Mouse (Mus musculus) lung, postnatal 0 days (tissue): Measurements from ENCODE around the gene Nudt2.
A peak's percentile ranks its signal among the peaks of the same experiment; 100 is the strongest.

Experiments used
- CTCF ChIP-seq: IDR thresholded peaks from 2 replicates; pipeline ENCODE4 v1.5.1; 2016; ENCODE audit warnings: antibody characterized with exemption, mild to moderate bottlenecking
- EP300 ChIP-seq: IDR thresholded peaks from 2 replicates; pipeline ENCODE4 v1.6.1; 2016; ENCODE audit warnings: antibody characterized with exemption, mild to moderate bottlenecking, control low read depth

DNA sequence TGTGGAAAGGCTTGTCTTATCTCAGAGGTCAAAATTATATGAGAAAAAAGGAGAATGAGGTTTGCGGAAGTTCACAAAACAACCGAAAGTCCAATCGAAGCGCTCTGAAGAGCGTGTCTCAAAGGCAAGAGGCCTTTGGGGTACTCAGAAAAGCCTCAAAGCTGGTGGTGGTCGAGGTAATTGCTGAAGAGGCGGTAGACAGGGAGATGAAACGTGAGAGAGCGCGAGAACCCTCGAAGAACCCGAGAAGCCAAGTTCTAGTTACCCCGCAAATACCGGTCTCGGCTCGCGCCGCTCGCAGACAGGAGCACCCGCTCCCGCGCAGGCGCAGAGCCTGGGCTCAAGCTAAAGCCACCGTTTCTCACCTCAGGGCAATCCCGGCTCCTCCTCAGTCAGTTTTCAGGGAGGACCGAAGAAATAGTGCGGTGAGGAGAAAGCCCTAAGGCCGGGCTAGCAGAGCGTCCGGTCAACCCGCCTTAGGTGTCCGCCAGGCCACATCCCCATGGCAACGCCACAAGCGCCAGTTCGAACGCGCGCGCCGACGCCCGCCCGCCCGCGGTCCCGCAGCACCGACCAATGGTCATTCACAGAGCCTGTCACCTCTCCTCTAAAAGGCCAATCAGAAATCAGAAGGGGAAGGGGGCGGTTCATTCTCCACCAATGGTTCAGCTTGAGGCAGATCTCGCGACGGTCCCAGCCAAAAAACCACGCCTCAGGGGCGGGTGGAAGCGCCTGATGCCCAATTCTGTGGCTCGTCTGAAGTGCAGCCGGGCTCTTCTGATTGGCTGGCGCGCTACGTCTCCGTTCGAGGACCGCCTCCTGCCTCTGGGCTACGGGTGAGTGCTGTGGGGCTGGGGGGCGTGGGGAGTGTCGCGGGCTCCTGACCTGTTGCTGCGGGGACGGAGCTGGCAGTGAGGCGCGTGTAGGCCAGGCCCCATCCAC, at the start of gene Nudt2, which contains the start of gene Kif24:
- peak; percentile 84 for TF ChIP-seq EP300
- TF ChIP-seq CTCF, result no peak
